Mouse (Mus musculus) embryonic facial prominence, embryonic 13.5 days (tissue): ENCODE results near the gene Cxcr5. TPM values are rescaled to one million over a fixed set of nuclear protein-coding genes. Genes with fewer than 3 reads are reported as not detected.
A peak's percentile ranks its signal among the peaks of the same experiment; 100 is the strongest.

ENCODE experiments used
- ATAC-seq: fragments of 200-750 bp; cut with Nextera tagmentation; 2 replicates; pipeline ENCODE4 v1.8.0; 2017; ENCODE audit warnings: low read depth; ENCODE audit not compliant: insufficient number of reproducible peaks, insufficient read depth, low FRiP score, low TSS enrichment
- H3K27ac ChIP-seq: fragments of 300-500 bp; sonication (generic); 2 replicates; pipeline ENCODE4 v1.5.1; 2015; ENCODE audit warnings: moderate library complexity, mild to moderate bottlenecking, inconsistent platforms
- H3K27me3 ChIP-seq: fragments of 300-500 bp; sonication (generic); 2 replicates; pipeline ENCODE4 v1.6.1; 2015; ENCODE audit warnings: mild to moderate bottlenecking, inconsistent platforms
- H3K36me3 ChIP-seq: fragments of 300-500 bp; sonication (generic); 2 replicates; pipeline ENCODE4 v1.6.1; 2015; ENCODE audit warnings: mild to moderate bottlenecking, inconsistent platforms
- H3K4me1 ChIP-seq: fragments of 300-500 bp; sonication (generic); 2 replicates; pipeline ENCODE4 v1.6.1; 2015; ENCODE audit warnings: inconsistent platforms
- H3K4me2 ChIP-seq: fragments of 300-500 bp; sonication (generic); 2 replicates; pipeline ENCODE4 v1.6.1; 2015; ENCODE audit warnings: moderate library complexity, mild to moderate bottlenecking, inconsistent platforms
- H3K4me3 ChIP-seq: fragments of 300-500 bp; sonication (generic); 2 replicates; pipeline ENCODE4 v1.5.1; 2015; ENCODE audit warnings: mild to moderate bottlenecking, inconsistent platforms
- H3K9ac ChIP-seq: fragments of 300-500 bp; sonication (generic); 2 replicates; pipeline ENCODE4 v1.6.1; 2015; ENCODE audit warnings: mild to moderate bottlenecking, inconsistent platforms
- H3K9me3 ChIP-seq: fragments of 300-500 bp; sonication (generic); 2 replicates; pipeline ENCODE4 v1.6.1; 2016; ENCODE audit warnings: inconsistent platforms
- WGBS: fragments of 180-500 bp; shearing (Covaris S2); methylation state at CpG from one replicate; pipeline ENCODE4 v1.1.7; 2015; ENCODE audit warnings: mixed read lengths; 5-methylcytosine and 5-hydroxymethylcytosine counted together
- polyA plus RNA-seq: library from polyadenylated mRNA; unstranded; fragments of >200 nt; fragmentation: Nextera tagmentation; extraction: Ambion mirVana; gene quantifications from 2 replicates; pipeline ENCODE4 v1.2.1, GENCODE M21; 2015

Cxcr5 gene
- polyA plus RNA-seq, 1 experiment from 2014 or later, result 0.10 TPM

GRCm38 (mm10) chr9:44479628-44480428, 81.8 kb downstream of the Cxcr5 start:
- Histone ChIP-seq H3K9me3 (no peaks in the 10 kb centered on the region), H3K27ac (peak overlapping the region; percentile 99), H3K36me3 (0 out of 2 replicates have a peak, but pooled peaks cover under 1% of the 10 kb centered on the region), H3K27me3 (no peaks in the 10 kb centered on the region), H3K4me1 (peaks cover 28% of the 10 kb centered on the region), H3K4me3 (peak overlapping the region; percentile 91), H3K4me2 (peak overlapping the region; percentile 77), H3K9ac (peak overlapping the region; percentile 87)
- under 1% methylated on average over 26 of the region's 26 CpGs for WGBS
- ATAC-seq, result peak; percentile 13; the same call in 1 of the 2 replicates

DNA sequence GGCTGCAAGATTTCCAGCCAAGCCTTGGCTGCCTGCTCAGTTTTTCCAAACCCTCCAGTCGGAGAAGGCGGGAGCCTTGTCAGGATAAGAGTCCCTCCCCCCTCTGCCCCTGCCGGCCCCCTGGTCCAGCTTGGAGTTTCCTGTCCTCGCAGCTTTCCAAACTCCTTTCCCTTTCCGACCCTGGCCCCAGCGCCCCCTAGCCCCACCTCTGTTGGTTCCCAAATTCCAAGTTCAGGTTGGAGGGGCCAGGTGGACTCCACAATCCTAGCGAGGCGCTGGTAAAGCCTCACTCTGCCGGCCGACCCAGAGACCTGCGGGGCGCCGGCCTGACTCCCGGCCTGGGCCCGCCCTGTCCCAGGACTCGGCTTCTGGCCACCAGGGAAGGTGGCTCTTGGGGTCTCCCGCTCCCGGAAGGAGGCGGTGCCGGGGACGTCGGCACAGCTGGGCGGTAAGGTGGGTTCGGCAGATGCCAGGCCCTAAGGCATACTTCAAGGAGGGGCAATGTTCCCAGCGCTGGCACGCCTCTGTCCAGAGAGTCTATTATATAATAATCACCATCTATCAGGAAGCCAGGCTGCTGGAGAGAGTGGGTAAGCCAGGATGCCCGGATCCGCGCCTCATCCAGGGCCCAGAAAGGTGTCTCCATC, 82.6 kb downstream of the Cxcr5 start:
- H3K9me3 ChIP-seq, result no peaks in the 10 kb centered on the region
- no peaks in the 10 kb centered on the region for H3K36me3 ChIP-seq
- peak overlapping the region; percentile 99 for H3K27ac ChIP-seq
- peaks cover 21% of the 10 kb centered on the region for H3K4me1 ChIP-seq
- peak; percentile 73 for ATAC-seq
- H3K27me3 ChIP-seq, result no peaks in the 10 kb centered on the region
- H3K4me3 ChIP-seq, result peak overlapping the region; percentile 91
- peak overlapping the region; percentile 77 for H3K4me2 ChIP-seq
- H3K9ac ChIP-seq, result peak overlapping the region; percentile 87
- under 1% methylated on average over 29 of the region's 29 CpGs for WGBS

GRCm38 (mm10) chr9:44478229-44478921, 83.3 kb downstream of the Cxcr5 start:
- Histone ChIP-seq H3K27me3 (no peaks in the 10 kb centered on the region), H3K9ac (peak overlapping the region; percentile 87), H3K4me3 (peak overlapping the region; percentile 91), H3K4me1 (peaks cover 18% of the 10 kb centered on the region), H3K4me2 (peak overlapping the region; percentile 77), H3K9me3 (no peaks in the 10 kb centered on the region), H3K27ac (peak overlapping the region; percentile 99), H3K36me3 (no peaks in the 10 kb centered on the region)
- under 1% methylated on average over 27 of the region's 27 CpGs for WGBS
- ATAC-seq, result peak; percentile 50

GRCm38 (mm10) chr9:44477339-44478228, 84.1 kb downstream of the Cxcr5 start:
- Histone ChIP-seq H3K27me3 (no peaks in the 10 kb centered on the region), H3K9me3 (no peaks in the 10 kb centered on the region), H3K4me3 (peak overlapping the region; percentile 91), H3K4me2 (peak overlapping the region; percentile 77), H3K4me1 (peaks cover 18% of the 10 kb centered on the region), H3K36me3 (no peaks in the 10 kb centered on the region), H3K27ac (peak overlapping the region; percentile 99), H3K9ac (peak overlapping the region; percentile 87)
- 5% methylated on average over 24 of the region's 24 CpGs for WGBS
- ATAC-seq, result no peak

DNA sequence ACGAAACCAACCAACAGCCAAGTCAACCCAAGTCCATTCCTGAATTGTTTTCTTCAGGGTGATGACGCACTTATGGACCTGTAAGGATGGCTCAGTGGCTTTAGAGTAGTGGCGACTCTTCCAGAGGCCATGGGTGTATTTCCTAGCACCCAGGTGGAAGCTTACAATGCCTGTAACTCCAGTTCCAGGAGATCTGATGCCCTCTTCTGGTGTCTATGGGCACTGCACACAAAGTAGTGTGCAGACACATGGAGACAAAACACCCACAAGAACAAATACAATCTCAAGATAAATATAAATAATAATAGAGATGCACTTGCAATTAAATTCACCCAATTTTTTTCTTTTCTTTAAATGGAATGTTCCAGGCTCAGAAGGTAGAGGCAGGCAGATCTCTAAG, 85.7 kb downstream of the Cxcr5 start:
- Histone ChIP-seq H3K27ac (no peak overlapping the region), H3K4me3 (no peak overlapping the region), H3K4me1 (peaks cover 12% of the 10 kb centered on the region), H3K4me2 (no peak overlapping the region), H3K36me3 (no peaks in the 10 kb centered on the region), H3K9ac (no peak overlapping the region), H3K27me3 (no peaks in the 10 kb centered on the region), H3K9me3 (no peaks in the 10 kb centered on the region)
- 93% methylated on average over 3 of the region's 3 CpGs for WGBS
- ATAC-seq, result no peak

DNA sequence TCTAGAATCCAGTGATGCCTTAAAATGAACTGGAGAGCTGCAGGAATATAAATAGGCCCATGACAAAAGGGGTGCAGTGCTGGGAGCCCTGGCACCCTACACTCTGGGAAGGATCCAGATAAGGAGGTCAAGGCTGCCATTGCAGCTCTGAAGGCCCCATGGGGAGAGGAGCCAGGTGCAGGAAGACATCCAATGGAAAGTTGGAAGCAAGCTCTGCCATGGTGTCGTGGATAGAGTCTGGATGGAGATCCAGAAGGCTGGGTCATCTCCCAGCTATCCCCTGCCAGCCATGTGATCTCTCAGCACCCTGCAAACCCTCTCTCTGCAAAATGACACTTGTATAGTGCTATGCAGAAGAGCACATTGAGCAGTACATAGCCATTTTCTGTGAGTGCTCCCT, 87.3 kb downstream of the Cxcr5 start:
- Histone ChIP-seq H3K36me3 (no peaks in the 10 kb centered on the region), H3K9me3 (no peaks in the 10 kb centered on the region), H3K27me3 (no peaks in the 10 kb centered on the region), H3K4me1 (peaks cover 7% of the 10 kb centered on the region), H3K4me2 (no peak overlapping the region), H3K4me3 (no peak overlapping the region), H3K9ac (no peak overlapping the region), H3K27ac (no peak overlapping the region)
- ATAC-seq, result no peak
- WGBS, result 30% methylated on average over 1 of the region's 1 CpGs

GRCm38 (mm10) chr9:44473184-44473583, 88.5 kb downstream of the Cxcr5 start:
- Histone ChIP-seq H3K4me1 (peaks cover 16% of the 10 kb centered on the region), H3K9me3 (no peaks in the 10 kb centered on the region), H3K4me3 (no peak overlapping the region), H3K27ac (no peak overlapping the region), H3K27me3 (no peaks in the 10 kb centered on the region), H3K9ac (no peak overlapping the region), H3K4me2 (no peak overlapping the region), H3K36me3 (no peaks in the 10 kb centered on the region)
- ATAC-seq, result no peak
- WGBS, result 59% methylated on average over 3 of the region's 3 CpGs

DNA sequence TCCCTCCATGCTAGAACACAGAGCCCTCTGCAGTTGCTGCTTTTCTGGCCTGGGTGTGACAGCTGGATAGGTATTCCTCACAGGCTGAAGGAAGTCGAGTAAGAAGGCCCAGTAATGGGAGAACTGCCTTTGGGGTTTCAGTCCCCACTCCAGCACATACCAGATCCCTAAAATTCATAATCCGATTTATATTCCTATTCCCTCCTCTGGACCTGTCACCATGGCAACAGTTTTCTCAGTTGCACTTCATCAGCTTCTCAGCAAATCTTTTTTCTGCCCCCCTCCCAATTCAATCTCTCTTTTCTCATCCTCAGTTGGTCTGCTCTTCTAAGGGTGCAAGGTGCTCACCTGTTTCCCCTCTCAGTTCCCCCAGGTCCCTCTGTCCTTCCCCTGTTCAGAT, 92.9 kb downstream of the Cxcr5 start:
- Histone ChIP-seq H3K27me3 (no peaks in the 10 kb centered on the region), H3K9ac (no peak overlapping the region), H3K36me3 (no peaks in the 10 kb centered on the region), H3K4me1 (peaks cover 10% of the 10 kb centered on the region), H3K4me3 (no peak overlapping the region), H3K4me2 (no peak overlapping the region), H3K27ac (no peak overlapping the region), H3K9me3 (no peaks in the 10 kb centered on the region)
- 40% methylated on average over 2 of the region's 2 CpGs for WGBS
- no peak for ATAC-seq

DNA sequence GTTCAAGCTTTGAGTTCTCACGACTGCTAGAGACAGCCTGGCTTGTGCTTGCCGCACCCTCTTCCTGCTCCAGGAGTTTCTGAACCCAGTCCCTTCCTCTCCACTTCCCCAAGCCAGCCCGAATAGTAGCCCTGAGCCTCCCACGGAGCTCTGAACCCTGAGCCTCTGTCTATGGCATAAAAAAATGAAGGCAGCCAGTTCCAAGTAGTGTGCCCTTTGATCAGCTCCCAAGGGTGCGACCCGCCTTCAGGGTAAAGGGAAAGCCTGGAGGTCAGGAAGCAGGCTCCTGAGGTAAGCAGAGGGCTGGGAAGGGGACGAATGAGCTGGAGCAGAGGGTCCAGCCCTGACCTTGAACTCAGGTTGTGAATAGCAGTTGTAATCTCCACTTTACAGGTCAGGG, 93.5 kb downstream of the Cxcr5 start:
- no peak overlapping the region for H3K4me2 ChIP-seq
- H3K36me3 ChIP-seq, result no peaks in the 10 kb centered on the region
- no peaks in the 10 kb centered on the region for H3K27me3 ChIP-seq
- WGBS, result 44% methylated on average over 7 of the region's 7 CpGs
- no peak overlapping the region for H3K27ac ChIP-seq
- no peak overlapping the region for H3K4me3 ChIP-seq
- H3K9me3 ChIP-seq, result no peaks in the 10 kb centered on the region
- peaks cover 10% of the 10 kb centered on the region for H3K4me1 ChIP-seq
- ATAC-seq, result no peak
- H3K9ac ChIP-seq, result no peak overlapping the region

DNA sequence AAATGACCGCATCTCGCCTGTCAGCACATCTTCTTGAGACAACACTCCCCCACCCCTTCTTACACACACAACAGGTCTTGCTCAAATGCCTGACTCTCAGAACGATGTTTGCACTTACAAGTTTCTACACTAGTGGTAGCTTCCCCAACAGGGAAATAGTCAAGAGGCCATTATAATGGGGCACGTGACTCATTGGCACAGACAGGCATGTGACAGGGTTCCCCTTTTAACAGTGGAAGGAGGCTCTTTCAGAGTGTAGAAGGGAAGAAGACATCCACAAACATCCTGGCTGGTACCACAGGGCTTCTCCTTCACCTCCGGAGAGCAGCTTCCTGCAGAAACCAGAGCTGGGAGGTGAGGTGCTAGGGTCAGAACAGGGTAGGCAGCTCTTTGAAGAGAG, 99.7 kb downstream of the Cxcr5 start:
- Histone ChIP-seq H3K36me3 (no peaks in the 10 kb centered on the region), H3K9me3 (no peaks in the 10 kb centered on the region), H3K4me3 (no peak overlapping the region), H3K27ac (no peak overlapping the region), H3K9ac (no peak overlapping the region), H3K4me2 (no peak overlapping the region), H3K4me1 (peaks cover 9% of the 10 kb centered on the region), H3K27me3 (no peaks in the 10 kb centered on the region)
- WGBS, result 80% methylated on average over 5 of the region's 5 CpGs
- no peak for ATAC-seq
